Mouse (Mus musculus) testis, postnatal 14 days (tissue): ENCODE measurements at regions not wholly inside any gene's neighbourhood (a gene's known extent, or its start where the extent isn't known, plus 50 kb on each side); places are given as distances from the start of the nearest gene placed in this dataset.

ENCODE experiments used
- DNase-seq: peaks from one replicate; pipeline ENCODE4 v3.0.0; 2021; ENCODE audit warnings: low spot score

GRCm38 (mm10) chr7:96095185-96095584 lies 75.9 kb upstream of the Tenm4 start:
- DNase-seq, result no peak

GRCm38 (mm10) chr7:96095752-96096151 lies 75.3 kb upstream of the Tenm4 start:
- DNase-seq, result no peak

DNA sequence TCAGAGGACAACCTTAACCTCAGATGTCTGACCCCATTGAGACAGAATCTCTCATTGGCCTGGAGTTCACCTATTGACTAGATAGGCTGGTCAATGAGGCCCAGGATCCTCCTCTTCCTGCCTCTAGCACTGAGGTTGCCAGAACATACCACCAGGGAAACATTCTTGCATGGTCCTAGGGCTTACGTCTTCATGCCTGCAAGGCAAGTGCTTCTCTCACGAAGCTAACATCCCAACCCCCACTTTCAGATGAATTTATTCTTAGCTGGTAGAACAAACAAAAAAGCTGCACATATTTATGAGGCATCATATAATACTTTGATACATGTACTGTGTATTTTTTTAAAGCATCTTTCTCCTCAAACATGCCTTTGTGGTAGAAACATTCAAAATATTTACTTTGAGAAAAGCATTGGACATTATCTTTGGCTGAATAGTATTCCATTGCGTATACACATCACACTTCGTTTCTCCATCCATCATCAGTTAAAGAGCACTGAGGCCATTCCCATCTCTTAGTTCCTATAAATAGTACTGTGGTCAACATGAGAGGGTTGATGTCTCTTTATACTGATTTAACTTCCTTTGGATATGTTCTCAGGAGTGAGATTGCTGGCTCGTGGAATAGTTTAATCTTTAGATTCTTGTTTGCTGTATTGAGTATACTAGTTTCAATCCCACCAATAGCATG lies 72.2 kb upstream of the Tenm4 start:
- DNase-seq, result no peak

DNA sequence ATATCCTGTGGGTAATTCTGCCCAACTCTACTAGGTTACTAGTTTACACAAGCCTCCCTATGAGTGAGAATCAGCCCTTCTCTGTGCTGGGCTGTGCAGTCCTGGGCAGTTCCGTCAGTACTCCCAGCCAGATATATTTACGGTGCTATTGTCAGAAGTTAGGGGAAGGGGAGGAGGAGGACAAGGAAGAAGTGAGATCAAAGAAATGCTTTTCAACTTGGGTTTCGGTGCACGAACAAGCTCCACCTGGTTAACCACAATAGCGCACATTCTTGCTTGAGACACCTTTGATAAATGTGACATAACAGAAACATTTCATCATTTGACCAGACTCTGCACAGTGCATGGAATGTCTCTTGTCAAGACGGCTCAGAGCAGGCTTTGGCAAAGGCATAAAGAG lies 68.3 kb upstream of the Tenm4 start:
- DNase-seq, result no peak

DNA sequence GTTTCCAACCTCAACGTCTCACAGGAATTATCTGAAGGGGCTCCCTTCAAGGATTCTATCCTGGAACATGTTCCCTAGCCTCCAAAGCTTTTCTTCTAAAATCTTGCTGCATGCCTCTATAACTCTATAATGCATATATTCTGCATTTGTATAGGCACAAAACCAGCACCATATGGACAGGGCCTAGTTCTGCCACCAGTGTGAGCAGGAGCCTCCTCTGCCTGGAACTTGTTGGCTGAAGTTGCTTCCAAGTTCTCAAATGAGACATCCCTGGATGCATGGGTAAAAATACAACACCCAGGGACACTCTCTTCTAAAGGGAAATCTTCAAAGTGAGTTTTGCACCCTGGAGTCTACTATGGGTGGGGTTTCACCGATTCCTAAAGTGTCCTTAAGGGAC lies 62.3 kb upstream of the Tenm4 start:
- no peak for DNase-seq

- DNase-seq, result no peak
Observed at GRCm38 (mm10) chr7:96120142-96120541, 50.9 kb upstream of the Tenm4 start.
